Mouse (Mus musculus) spleen, adult 18-20 months (tissue): ENCODE results near the gene Gm10406.
"Not testable (repeated sequence)": the region's sequence is repeated elsewhere in the genome, so short reads cannot be mapped to it uniquely, and the experiment has no call there.

Experiments used
- DNase-seq, 2 experiments: peaks; one replicate each; pipeline ENCODE4 v3.0.0; 2022; ENCODE audit warnings: mixed read lengths in 2 of 2

Gm10406 gene

GRCm38 (mm10) chr14:7026781-7027749 is at the start of gene Gm10406:
Gm10406 (minus strand) TSS chr14:7027449.
- DNase-seq: not testable (repeated sequence)

DNA sequence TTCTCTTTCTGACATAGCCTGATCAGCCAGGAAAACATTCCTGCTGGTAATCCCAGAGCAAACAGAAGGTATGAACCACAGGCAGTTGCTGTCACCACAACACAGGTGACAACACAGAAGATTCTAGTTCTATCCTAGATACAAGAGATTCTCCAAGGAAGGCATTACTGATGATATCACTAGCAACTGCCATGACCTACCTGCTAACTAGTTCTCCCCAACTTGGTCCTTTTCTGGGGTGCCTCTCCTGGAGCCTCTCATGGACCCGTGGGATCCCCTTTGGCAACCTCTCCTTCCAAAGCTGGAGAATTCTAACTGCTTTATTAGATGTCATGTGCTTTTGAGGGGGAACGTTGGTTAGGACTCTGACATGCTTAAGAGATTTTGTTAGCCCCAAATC is 17.6 kb upstream of the Gm10406 start, which contains the start of gene Gm3685:
Gm3685 (minus strand) TSS at position 101 of the 400 bp plus-strand sequence.
- DNase-seq: not testable (repeated sequence)

DNA sequence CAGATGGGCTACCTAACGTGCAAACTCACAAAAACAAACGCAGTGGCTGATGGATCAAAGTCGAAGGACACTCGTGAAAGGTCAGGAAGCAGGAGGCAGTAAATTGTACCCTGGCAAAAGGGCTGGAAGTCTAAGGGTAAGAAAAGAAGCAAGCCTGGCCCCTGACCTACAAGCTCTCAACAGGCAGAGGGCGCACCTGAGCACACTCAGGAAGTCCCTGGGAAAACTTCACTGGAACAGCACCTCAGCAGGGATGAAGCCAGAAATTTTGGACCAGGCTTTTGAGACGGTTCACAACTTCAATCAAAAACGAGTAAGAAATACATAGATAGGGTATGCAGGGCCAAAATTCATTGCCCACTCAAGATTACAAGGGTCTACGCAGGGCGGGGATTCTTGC is 975 bp downstream of the Gm10406 start:
- DNase-seq: not testable (repeated sequence)

- not testable (repeated sequence) for DNase-seq
Observed at GRCm38 (mm10) chr14:6973718-6974117, 53.5 kb downstream of the Gm10406 start, which contains the start of gene Gm6356. Gm6356 (minus strand) TSS chr14:6973818.
